Mouse (Mus musculus) CH12.LX (cell line): ENCODE data around the gene Ece1. TPM values are rescaled to one million over a fixed set of nuclear protein-coding genes. Genes with fewer than 3 reads are reported as not detected.

ENCODE experiments used
- DNase-seq: peaks from one replicate; pipeline ENCODE4 v3.0.0-alpha.2; 2013; ENCODE audit errors: extremely low read depth
- H3K27ac ChIP-seq: 2 replicates; pipeline ENCODE4 v1.5.1; 2012; ENCODE audit warnings: low read depth, mild to moderate bottlenecking, control low read depth, moderate library complexity; ENCODE audit not compliant: insufficient read depth
- H3K27me3 ChIP-seq: replicated peaks from 2 replicates; pipeline ENCODE3; 2012; ENCODE audit warnings: inconsistent platforms
- H3K36me3 ChIP-seq, 2 experiments: replicated peaks in 1 of 2; 2 replicates each; pipeline versions ENCODE3 to v1.6.1; 2012; ENCODE audit warnings: inconsistent platforms in 1 of 2, low read length in 1 of 2, mild to moderate bottlenecking in 1 of 2, mixed read lengths in 1 of 2, moderate library complexity in 1 of 2; ENCODE audit not compliant: control insufficient read depth in 1 of 2, insufficient read depth in 1 of 2
- H3K4me1 ChIP-seq, 2 experiments: 2 replicates each; pipeline ENCODE4 v1.6.1; 2012; ENCODE audit warnings: inconsistent platforms in 1 of 2, moderate library complexity in 1 of 2; ENCODE audit not compliant: insufficient read depth in 2 of 2, control insufficient read depth in 1 of 2
- H3K4me2 ChIP-seq: 2 replicates; pipeline ENCODE4 v1.6.1; 2012; ENCODE audit warnings: low read depth, mild to moderate bottlenecking, control low read depth; ENCODE audit not compliant: poor library complexity, insufficient read depth, severe bottlenecking
- H3K4me3 ChIP-seq, 3 experiments: fragments of 150-350 bp in 1 of 3; sonication (generic) in 1 of 3; replicated peaks in 1 of 3; 2 replicates each; pipeline versions ENCODE3 to v1.5.1; 2011 to 2012; ENCODE audit warnings: low read depth in 2 of 3, low read length in 2 of 3, mild to moderate bottlenecking in 2 of 3, moderate library complexity in 2 of 3, control low read depth in 1 of 3, improper control_type of control experiment in 1 of 3, inconsistent platforms in 1 of 3, mixed read lengths in 1 of 3; ENCODE audit not compliant: poor library complexity in 1 of 3
- H3K79me2 ChIP-seq: replicated peaks from 2 replicates; pipeline ENCODE4 v1.6.1; 2012; ENCODE audit warnings: mild to moderate bottlenecking, moderate library complexity; ENCODE audit not compliant: control insufficient read depth, poor library complexity, insufficient read depth, severe bottlenecking; ENCODE audit errors: extremely low read depth
- H3K9ac ChIP-seq: 2 replicates; pipeline ENCODE4 v1.6.1; 2012; ENCODE audit warnings: low read depth, mild to moderate bottlenecking, control low read depth, moderate library complexity; ENCODE audit not compliant: insufficient read depth
- H3K9me3 ChIP-seq: replicated peaks from 2 replicates; pipeline ENCODE3; 2012; ENCODE audit warnings: low read length, inconsistent platforms, mixed read lengths
- BHLHE40 ChIP-seq: IDR thresholded peaks from 2 replicates; pipeline ENCODE4 v1.6.1; 2011; ENCODE audit warnings: mild to moderate bottlenecking, low read depth, low read length, improper control_type of control experiment
- CHD1 ChIP-seq: IDR thresholded peaks from 2 replicates; pipeline ENCODE4 v1.6.1; 2012; ENCODE audit warnings: low read depth, low read length, improper control_type of control experiment, inconsistent platforms
- CHD2 ChIP-seq: IDR thresholded peaks from 2 replicates; pipeline ENCODE4 v1.6.1; 2011; ENCODE audit warnings: low read length, improper control_type of control experiment
- CTCF ChIP-seq, 2 experiments: IDR thresholded peaks in 1 of 2; conservative IDR thresholded peaks in 1 of 2; 2 replicates each; pipeline ENCODE4 v1.5.1; 2011 to 2012; ENCODE audit warnings: low read depth in 2 of 2, low read length in 2 of 2, improper control_type of control experiment in 1 of 2, inconsistent platforms in 1 of 2, mild to moderate bottlenecking in 1 of 2, moderate library complexity in 1 of 2
- E2F4 ChIP-seq: IDR thresholded peaks from 2 replicates; pipeline ENCODE4 v1.6.1; 2011; ENCODE audit warnings: low read depth, low read length, improper control_type of control experiment; ENCODE audit not compliant: insufficient replicate concordance
- ELF1 ChIP-seq: IDR thresholded peaks from 2 replicates; pipeline ENCODE4 v1.6.1; 2014; ENCODE audit warnings: low read depth, mild to moderate bottlenecking, inconsistent platforms, low read length, improper control_type of control experiment
- EP300 ChIP-seq: IDR thresholded peaks from 2 replicates; pipeline ENCODE4 v1.6.1; 2011; ENCODE audit warnings: low read length, improper control_type of control experiment
- ETS1 ChIP-seq: conservative IDR thresholded peaks from 2 replicates; pipeline ENCODE4 v1.6.1; 2012; ENCODE audit warnings: low read depth, mild to moderate bottlenecking, inconsistent platforms, low read length, improper control_type of control experiment, moderate library complexity
- GABPA ChIP-seq: IDR thresholded peaks from 2 replicates; pipeline ENCODE4 v1.6.1; 2012; ENCODE audit warnings: low read depth, low read length, improper control_type of control experiment, inconsistent platforms; ENCODE audit not compliant: insufficient replicate concordance
- IRF4 ChIP-seq: IDR thresholded peaks from 2 replicates; pipeline ENCODE4 v1.6.1; 2014; ENCODE audit warnings: low read depth, mild to moderate bottlenecking, inconsistent platforms, low read length, improper control_type of control experiment
- JUN ChIP-seq: IDR thresholded peaks from 2 replicates; pipeline ENCODE4 v1.6.1; 2011; ENCODE audit warnings: low read depth, mild to moderate bottlenecking, low read length, improper control_type of control experiment, moderate library complexity; ENCODE audit not compliant: insufficient read depth
- JUND ChIP-seq: conservative IDR thresholded peaks from 2 replicates; pipeline ENCODE4 v1.6.1; 2011; ENCODE audit warnings: low read depth, low read length, improper control_type of control experiment
- KAT2A ChIP-seq: IDR thresholded peaks from 2 replicates; pipeline ENCODE4 v1.6.1; 2012; ENCODE audit warnings: low read length, improper control_type of control experiment, inconsistent platforms; ENCODE audit not compliant: insufficient replicate concordance
- MAFK ChIP-seq: IDR thresholded peaks from 2 replicates; pipeline ENCODE4 v1.6.1; 2011; ENCODE audit warnings: low read length, improper control_type of control experiment; ENCODE audit not compliant: insufficient replicate concordance
- MAX ChIP-seq: IDR thresholded peaks from 2 replicates; pipeline ENCODE4 v1.6.1; 2011; ENCODE audit warnings: low read length, improper control_type of control experiment
- MEF2A ChIP-seq: IDR thresholded peaks from 2 replicates; pipeline ENCODE4 v1.6.1; 2014; ENCODE audit warnings: low read depth, mild to moderate bottlenecking, inconsistent platforms, low read length, improper control_type of control experiment, borderline replicate concordance
- MXI1 ChIP-seq: IDR thresholded peaks from 2 replicates; pipeline ENCODE4 v1.6.1; 2011; ENCODE audit warnings: mild to moderate bottlenecking, low read depth, low read length, improper control_type of control experiment
- NELFE ChIP-seq: IDR thresholded peaks from 2 replicates; pipeline ENCODE4 v1.6.1; 2011; ENCODE audit warnings: low read depth, low read length, improper control_type of control experiment
- POLR2A ChIP-seq: IDR thresholded peaks from 2 replicates; pipeline ENCODE4 v1.6.1; 2011; ENCODE audit warnings: low read depth, mild to moderate bottlenecking, improper control_type of control experiment, low read length
- RAD21 ChIP-seq: IDR thresholded peaks from 2 replicates; pipeline ENCODE4 v1.6.1; 2011; ENCODE audit warnings: low read depth, mild to moderate bottlenecking, low read length, improper control_type of control experiment, moderate library complexity
- RCOR1 ChIP-seq: conservative IDR thresholded peaks from 2 replicates; pipeline ENCODE4 v1.6.1; 2012; ENCODE audit warnings: low read depth, mild to moderate bottlenecking, inconsistent platforms, low read length, improper control_type of control experiment
- SIN3A ChIP-seq: IDR thresholded peaks from 2 replicates; pipeline ENCODE4 v1.6.1; 2012; ENCODE audit warnings: low read length, improper control_type of control experiment, inconsistent platforms
- SMC3 ChIP-seq: IDR thresholded peaks from 2 replicates; pipeline ENCODE4 v1.6.1; 2011; ENCODE audit warnings: low read depth, low read length, improper control_type of control experiment
- TBP ChIP-seq: conservative IDR thresholded peaks from 2 replicates; pipeline ENCODE4 v1.6.1; 2011; ENCODE audit warnings: low read depth, low read length, improper control_type of control experiment
- TCF12 ChIP-seq: IDR thresholded peaks from 2 replicates; pipeline ENCODE4 v1.6.1; 2014; ENCODE audit warnings: low read depth, mild to moderate bottlenecking, inconsistent platforms, low read length, improper control_type of control experiment
- UBTF ChIP-seq: IDR thresholded peaks from 2 replicates; pipeline ENCODE4 v1.6.1; 2012; ENCODE audit warnings: low read depth, mild to moderate bottlenecking, inconsistent platforms, low read length, improper control_type of control experiment, moderate library complexity
- USF1 ChIP-seq: IDR thresholded peaks from 2 replicates; pipeline ENCODE4 v1.6.1; 2014; ENCODE audit warnings: low read depth, mild to moderate bottlenecking, inconsistent platforms, low read length, improper control_type of control experiment
- ZC3H11A ChIP-seq: IDR thresholded peaks from 2 replicates; pipeline ENCODE4 v1.6.1; 2012; ENCODE audit warnings: low read depth, mild to moderate bottlenecking, inconsistent platforms, low read length, improper control_type of control experiment
- ZKSCAN1 ChIP-seq: IDR thresholded peaks from 2 replicates; pipeline ENCODE4 v1.6.1; 2012; ENCODE audit warnings: low read depth, inconsistent platforms, low read length, improper control_type of control experiment, borderline replicate concordance
- ZNF384 ChIP-seq: IDR thresholded peaks from 2 replicates; pipeline ENCODE4 v1.6.1; 2012; ENCODE audit warnings: low read depth, low read length, improper control_type of control experiment, inconsistent platforms
- dilution Hi-C: fragments of 300-500 bp; cut with MboI; formaldehyde crosslinking; loops from 2 replicates; pipeline ENCODE4 v1.14.3; 2020; ENCODE audit warnings: low sequenced_read_pairs; ENCODE audit not compliant: extremely low pct_unique_long_range_greater_than_20kb, extremely low pct_ligation_motif_present
- in situ Hi-C: fragments of 300-500 bp; cut with MboI; formaldehyde crosslinking; loops from 3 replicates; pipeline ENCODE4 v1.14.3; 2019; ENCODE audit warnings: low sequenced_read_pairs, low pct_ligation_motif_present, low pct_unique_long_range_greater_than_20kb, mixed read lengths
- polyA plus RNA-seq: library from polyadenylated mRNA; unstranded; fragments of >175 nt; gene quantifications from 2 replicates; pipeline ENCODE4 v1.2.1, GENCODE M21; 2012; ENCODE audit warnings: low read depth; ENCODE audit not compliant: insufficient read length
- total RNA-seq, 2 experiments: library from RNA; depleted of rRNA; stranded (reverse); fragments of 300-350 nt in 1 of 2; fragments of >200 nt in 1 of 2; gene quantifications; 2 replicates each; pipeline ENCODE4 v1.2.3; 2012 to 2014

Gene Ece1
- total and polyA plus RNA-seq, 3 experiments, result 0.12 to 10.0 (median 0.16) TPM

DNA sequence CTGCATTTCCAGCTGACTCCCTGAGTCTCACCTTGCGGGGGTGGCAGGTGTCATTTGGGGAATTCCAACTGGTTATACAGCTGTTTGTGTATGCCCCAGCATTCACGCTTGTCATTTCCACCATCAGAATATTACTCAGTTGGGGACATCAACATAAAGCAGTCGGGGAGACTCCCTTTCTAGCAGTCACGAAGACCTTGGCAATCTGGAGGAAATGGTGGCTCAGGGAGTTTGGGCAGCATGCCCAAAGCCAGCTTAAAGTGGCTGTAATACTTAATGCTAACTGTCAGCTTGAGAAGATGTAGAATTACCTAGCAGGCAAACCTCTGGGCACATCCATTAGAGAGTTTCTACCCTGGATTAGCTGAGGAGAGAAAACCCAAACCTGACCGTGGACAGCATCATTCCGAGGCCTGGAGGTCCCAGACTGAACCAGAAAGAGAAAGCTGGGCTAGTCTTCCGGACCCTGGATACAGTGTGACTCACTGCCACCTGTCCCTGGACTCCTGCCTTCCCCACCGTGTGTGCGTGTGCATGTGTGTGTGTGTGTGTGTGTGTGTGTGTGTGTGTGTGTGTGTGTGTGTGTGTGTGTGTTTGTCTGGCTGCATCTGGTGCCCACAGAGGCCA lies 13.5 kb downstream of the Ece1 start:
- no peak overlapping the region for H3K4me2 ChIP-seq
- no peaks in the 10 kb centered on the region for H3K9me3 ChIP-seq
- peaks cover 10 to 24% of the 10 kb centered on the region in 2 experiments for H3K4me1 ChIP-seq
- H3K4me3 ChIP-seq, result no peak overlapping the region
- no peak overlapping the region for H3K27ac ChIP-seq
- TF ChIP-seq POLR2A (no peak), ZKSCAN1 (no peak), IRF4 (no peak), E2F4 (no peak), ZC3H11A (no peak), MAX (no peak), TBP (no peak), JUND (no peak), JUN (no peak), KAT2A (no peak), ZNF384 (no peak), NELFE (no peak), MXI1 (no peak), SMC3 (no peak), CHD2 (no peak), USF1 (no peak), RCOR1 (no peak), GABPA (no peak), CTCF (conservative IDR thresholded peaks at IDR 0.05 in 1 of 2, IDR thresholded peaks at IDR 0.05 in 1 of 2; ENCODE audit: low read depth in 2 of 2, low read length in 2 of 2) (no peak), BHLHE40 (peak; percentile 23; the same call in 1 of the 2 replicates), TCF12 (peak; percentile 45; the same call in 1 of the 2 replicates), CHD1 (no peak), RAD21 (no peak), UBTF (no peak), SIN3A (no peak), MAFK (no peak), EP300 (peak; percentile 8; the same call in 1 of the 2 replicates), ELF1 (no peak), MEF2A (no peak), ETS1 (peak; percentile 37; the same call in 1 of the 2 replicates)
- TF ChIP-seq, all 38 proteins: peak for 4
- no peak overlapping the region for H3K9ac ChIP-seq
- peaks cover 34% of the 10 kb centered on the region for H3K27me3 ChIP-seq
- peak; percentile 37 for DNase-seq
- in situ Hi-C loops (no loop called here), dilution Hi-C loops (no loop called here)
- no peaks in the 10 kb centered on the region for H3K79me2 ChIP-seq
- peaks cover 0 to under 1% of the 10 kb centered on the region in 2 experiments for H3K36me3 ChIP-seq
